19 mouse cellular contexts compared by ENCODE assay signal in the genomic region with DNA sequence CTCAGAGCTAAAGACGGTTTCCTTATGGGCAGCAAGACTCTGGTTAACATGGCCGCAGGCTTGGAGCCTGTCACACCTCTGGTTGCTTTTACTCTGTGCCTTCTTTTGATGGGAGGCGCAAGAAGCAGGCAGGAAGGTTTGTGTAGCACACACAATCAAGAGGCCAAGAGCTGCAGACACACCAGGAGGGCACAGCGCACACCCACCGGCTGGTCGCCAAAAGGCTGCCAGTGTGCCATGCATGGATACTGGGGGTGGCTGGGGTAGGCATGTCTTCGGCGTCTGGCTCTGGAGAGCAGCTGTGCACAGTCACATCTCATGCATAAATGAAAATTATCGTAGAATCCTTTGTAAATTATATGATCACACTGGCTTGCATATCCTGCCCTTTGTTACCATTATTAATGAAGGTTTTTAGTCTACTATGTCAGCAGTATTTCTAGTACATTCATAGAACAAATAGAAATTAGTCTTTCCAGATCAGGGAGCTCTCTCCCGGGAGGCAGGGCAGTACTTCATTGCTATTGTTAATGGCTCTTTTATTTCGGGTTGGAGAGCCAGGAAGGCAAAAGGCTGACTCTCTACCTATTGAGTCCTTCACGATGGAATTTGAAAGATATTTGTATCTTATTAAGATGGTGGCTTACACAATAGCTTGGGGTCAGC. TPM values are rescaled to one million over a fixed set of nuclear protein-coding genes. Genes with fewer than 3 reads are reported as not detected.
A peak's percentile ranks its signal among the peaks of the same experiment; 100 is the strongest.
DNase-seq lines count a peak whose midpoint lies in the region; ATAC-seq and TF ChIP-seq lines count a peak whose summit lies in the region.
"Had no signal": no experiment of that assay in that cellular context is flagged by ENCODE, and none has a peak within 500 bp of the region (broad histone marks: within the 10 kb centered on the region; RNA-seq: fewer than 3 reads in every experiment).

No protein-coding gene starts in this region.

- H3K9ac ChIP-seq in hindbrain, embryonic 12.5 days = no peak overlapping the region
- peak overlapping the region; percentile 0; the same call in 1 of the 2 replicates for H3K9ac ChIP-seq in midbrain, embryonic 14.5 days (replicated peaks; ENCODE audit: low read length)
- no peak overlapping the region for H3K9ac ChIP-seq in heart, embryonic 12.5 days
- H3K9ac ChIP-seq: embryonic facial prominence, embryonic 13.5 days; liver, embryonic 14.5 days; stomach, embryonic 15.5 days had no signal

- peaks cover 29% of the 10 kb centered on the region for H3K4me1 ChIP-seq in hindbrain, embryonic 12.5 days
- peaks cover 23% of the 10 kb centered on the region for H3K4me1 ChIP-seq in midbrain, embryonic 14.5 days (ENCODE audit: control insufficient read depth, insufficient read depth, low read length)
- H3K4me1 ChIP-seq in heart, embryonic 12.5 days (replicated peaks) = peaks cover 3% of the 10 kb centered on the region; the same call in 1 of the 2 replicates
- no peaks in the 10 kb centered on the region for H3K4me1 ChIP-seq in lung, adult 2 months (ENCODE audit: control insufficient read depth, insufficient read depth, low read length)
- H3K4me1 ChIP-seq: stomach, embryonic 15.5 days had no signal

- peak; percentile 88 for ATAC-seq in hindbrain, embryonic 12.5 days (ENCODE audit: low FRiP score)
- ATAC-seq in midbrain, embryonic 14.5 days (ENCODE audit: low FRiP score, low TSS enrichment) = no peak
- ATAC-seq in heart, embryonic 12.5 days (ENCODE audit: insufficient number of reproducible peaks, low FRiP score) = no peak

- DNase-seq in layer of hippocampus, adult 2 months (ENCODE audit: low spot score in 2 of 2) = no peak
- DNase-seq in layer of hippocampus, postnatal 14 days (ENCODE audit: low spot score in 2 of 2) = no peak
- peak; percentile 56 for DNase-seq in midbrain, embryonic 14.5 days
- DNase-seq in urinary bladder, postnatal 10 days (ENCODE audit: low spot score) = no peak
- no peak for DNase-seq in cerebellum, adult 9-10 months
- DNase-seq in lung, adult 2 months = no peak
- DNase-seq: adrenal gland, adult 2 months; gastrocnemius, postnatal 25 days; kidney, adult 9 months; lung, postnatal 36 days; thymus, postnatal 14 days had no signal

- H3K27ac ChIP-seq in layer of hippocampus, adult 2 months = peak overlapping the region; percentile 46; the same call in 1 of the 2 replicates
- peak overlapping the region; percentile 91 for H3K27ac ChIP-seq in hindbrain, embryonic 12.5 days
- H3K27ac ChIP-seq in midbrain, embryonic 14.5 days (replicated peaks; ENCODE audit: low read depth, low read length) = peak overlapping the region; percentile 92
- no peak overlapping the region for H3K27ac ChIP-seq in heart, embryonic 12.5 days (ENCODE audit: poor library complexity, severe bottlenecking)
- H3K27ac ChIP-seq: embryonic facial prominence, embryonic 13.5 days; liver, embryonic 14.5 days; stomach, embryonic 15.5 days had no signal

- WGBS in hindbrain, embryonic 12.5 days = 27% methylated on average over 12 of the region's 12 CpGs
- WGBS in midbrain, embryonic 14.5 days = 29% methylated on average over 12 of the region's 12 CpGs
- WGBS in heart, embryonic 12.5 days = 75% methylated on average over 12 of the region's 12 CpGs
- WGBS in lung, adult 2 months = 74% methylated on average over 12 of the region's 12 CpGs

- H3K9me3 ChIP-seq in hindbrain, embryonic 12.5 days (replicated peaks) = no peaks in the 10 kb centered on the region
- no peaks in the 10 kb centered on the region for H3K9me3 ChIP-seq in midbrain, embryonic 14.5 days (ENCODE audit: control insufficient read depth, low read length)
- H3K9me3 ChIP-seq in heart, embryonic 12.5 days (replicated peaks) = no peaks in the 10 kb centered on the region
- H3K9me3 ChIP-seq: embryonic facial prominence, embryonic 13.5 days; stomach, embryonic 15.5 days had no signal

- H3K4me2 ChIP-seq in hindbrain, embryonic 12.5 days (replicated peaks) = no peak overlapping the region
- H3K4me2 ChIP-seq in midbrain, embryonic 14.5 days (ENCODE audit: low read length) = no peak overlapping the region
- H3K4me2 ChIP-seq in heart, embryonic 12.5 days = no peak overlapping the region
- H3K4me2 ChIP-seq: embryonic facial prominence, embryonic 13.5 days; stomach, embryonic 15.5 days had no signal

- no peak for TF ChIP-seq POLR2A in lung, adult 2 months (IDR thresholded peaks at IDR 0.05; ENCODE audit: borderline replicate concordance, extremely low read depth, low read depth, low read length)

- TF ChIP-seq CTCF in layer of hippocampus, adult 2 months (conservative IDR thresholded peaks at IDR 0.05) = no peak
- TF ChIP-seq CTCF in lung, adult 2 months (IDR thresholded peaks at IDR 0.05; ENCODE audit: insufficient read depth, low read length) = no peak

- H3K27me3 ChIP-seq in hindbrain, embryonic 12.5 days = no peaks in the 10 kb centered on the region
- no peaks in the 10 kb centered on the region for H3K27me3 ChIP-seq in midbrain, embryonic 14.5 days (ENCODE audit: control insufficient read depth, insufficient read depth, low read length)
- H3K27me3 ChIP-seq in heart, embryonic 12.5 days (replicated peaks) = no peaks in the 10 kb centered on the region
- H3K27me3 ChIP-seq: embryonic facial prominence, embryonic 13.5 days; stomach, embryonic 15.5 days had no signal

- no peaks in the 10 kb centered on the region for H3K36me3 ChIP-seq in hindbrain, embryonic 12.5 days
- H3K36me3 ChIP-seq in midbrain, embryonic 14.5 days (ENCODE audit: control insufficient read depth, insufficient read depth, low read length) = no peaks in the 10 kb centered on the region
- H3K36me3 ChIP-seq in heart, embryonic 12.5 days = no peaks in the 10 kb centered on the region
- H3K36me3 ChIP-seq: embryonic facial prominence, embryonic 13.5 days; stomach, embryonic 15.5 days had no signal

- no peak overlapping the region for H3K4me3 ChIP-seq in layer of hippocampus, adult 2 months
- no peak overlapping the region for H3K4me3 ChIP-seq in hindbrain, embryonic 12.5 days
- no peak overlapping the region for H3K4me3 ChIP-seq in midbrain, embryonic 14.5 days (replicated peaks; ENCODE audit: low read depth, low read length)
- H3K4me3 ChIP-seq in heart, embryonic 12.5 days = no peak overlapping the region
- no peak overlapping the region for H3K4me3 ChIP-seq in lung, adult 2 months (replicated peaks; ENCODE audit: extremely low read depth, low read depth, low read length)
- H3K4me3 ChIP-seq: embryonic facial prominence, embryonic 13.5 days; stomach, embryonic 15.5 days had no signal

RNA-seq across cellular contexts. Expression of a gene that starts 31.9 kb away (rescaled TPM):
- total RNA-seq in layer of hippocampus, adult 2 months (2021) = 1 to 10 TPM in 1 of 2 experiments, under 1 TPM in 1; 0.41 to 1.0 TPM
- 1 to 10 TPM; 2.0 to 2.1 TPM for total RNA-seq in layer of hippocampus, postnatal 14 days (2021)
- polyA plus RNA-seq in hindbrain, embryonic 12.5 days (2016; fragmentation: Nextera tagmentation; extraction: Ambion mirVana) = not detected in 2 replicates
- 0.30 TPM in 1 of 2 replicates, not detected in the other for polyA plus RNA-seq in midbrain, embryonic 14.5 days (2014; fragmentation: Nextera tagmentation; extraction: Ambion mirVana)
- 0.09 TPM in 1 of 2 replicates, not detected in the other for polyA plus RNA-seq in heart, embryonic 12.5 days (2016; fragmentation: Nextera tagmentation; extraction: Ambion mirVana)
- polyA plus RNA-seq in lung, adult 2 months (2012; rRNA removed) = 0.89 and 1.9 TPM in 2 replicates
- total RNA-seq: adrenal gland, adult 2 months; gastrocnemius, postnatal 25 days had no signal
- polyA plus RNA-seq: adrenal gland, adult 2 months; heart, embryonic 14.5 days; limb, embryonic 11.5 days; liver, embryonic 14.5 days had no signal

RNA-seq across cellular contexts. Expression of a gene that starts 57.1 kb away (rescaled TPM):
- under 1 TPM; 0.49 to 0.69 TPM for total RNA-seq in layer of hippocampus, adult 2 months (2021)
- total RNA-seq in layer of hippocampus, postnatal 14 days (2021) = under 1 TPM in 1 of 2 experiments, not detected in 1; 0.36 TPM
- polyA plus RNA-seq in hindbrain, embryonic 12.5 days (2016; fragmentation: Nextera tagmentation; extraction: Ambion mirVana) = 1.1 and 1.2 TPM in 2 replicates
- 0.81 and 1.00 TPM in 2 replicates for polyA plus RNA-seq in midbrain, embryonic 14.5 days (2014; fragmentation: Nextera tagmentation; extraction: Ambion mirVana)
- polyA plus RNA-seq in heart, embryonic 12.5 days (2016; fragmentation: Nextera tagmentation; extraction: Ambion mirVana) = 0.56 and 0.77 TPM in 2 replicates
- polyA plus RNA-seq in lung, adult 2 months (2012; rRNA removed) = 0.91 and 1.5 TPM in 2 replicates
- total RNA-seq: gastrocnemius, postnatal 25 days; monocyte, adult 5-6 weeks had no signal
- polyA plus RNA-seq: adrenal gland, adult 2 months had no signal
